Mouse (Mus musculus) telencephalon, adult 2 months (tissue): ENCODE results near the gene AC170998.1.
"Not testable (repeated sequence)": the region's sequence is repeated elsewhere in the genome, so short reads cannot be mapped to it uniquely, and the experiment has no call there.

ENCODE experiments used
- DNase-seq: peaks from one replicate; pipeline ENCODE4 v3.0.0-alpha.2; 2011; ENCODE audit warnings: low read depth, low spot score

The AC170998.1 gene

GRCm38 (mm10) chr17:28756447-28756846 lies 30.6 kb downstream of the AC170998.1 start:
- DNase-seq = no peak

- no peak for DNase-seq
Measured at GRCm38 (mm10) chr17:28757470-28757869, 31.6 kb downstream of the AC170998.1 start.

- no peak for DNase-seq
Measured at GRCm38 (mm10) chr17:28760736-28761312, 34.9 kb downstream of the AC170998.1 start.

- no peak for DNase-seq
Measured at GRCm38 (mm10) chr17:28761871-28762270, 36.0 kb downstream of the AC170998.1 start.

- no peak for DNase-seq
Measured at GRCm38 (mm10) chr17:28766203-28766602, 40.3 kb downstream of the AC170998.1 start.

GRCm38 (mm10) chr17:28766781-28767515 lies 41.1 kb downstream of the AC170998.1 start:
- DNase-seq = no peak

GRCm38 (mm10) chr17:28769121-28769874 lies 43.4 kb downstream of the AC170998.1 start, which contains the start of gene Mapk13:
Mapk13 (plus strand) TSS chr17:28769297.
- DNase-seq = no peak

- DNase-seq = no peak
Measured at GRCm38 (mm10) chr17:28769875-28770421, 44.1 kb downstream of the AC170998.1 start.

- no peak for DNase-seq
Measured at GRCm38 (mm10) chr17:28771289-28771688, 45.4 kb downstream of the AC170998.1 start.

GRCm38 (mm10) chr17:28774303-28774702 lies 48.4 kb downstream of the AC170998.1 start:
- not testable (repeated sequence) for DNase-seq

- no peak for DNase-seq
Measured at GRCm38 (mm10) chr17:28775161-28775560, 49.3 kb downstream of the AC170998.1 start.
